Mouse (Mus musculus): ENCODE measurements at regions not wholly inside any gene's neighbourhood (a gene's known extent, or its start where the extent isn't known, plus 50 kb on each side); places are given as distances from the start of the nearest gene placed in this dataset.

- DNase-seq (ENCODE audit: low spot score in 2 of 2) = no peak
These were observed 51.5 kb upstream of the Daam1 start for GRCm38 (mm10) chr12:71779418-71779817.

Data from natural killer cell, adult 2 months (primary cell).